Comparison of ENCODE assay signal across 15 mouse cellular contexts in genomic region chr16:90086111-90086510, GRCm38 (mm10). TPM values are rescaled to one million over a fixed set of nuclear protein-coding genes. Genes with fewer than 3 reads are reported as not detected.
DNase-seq lines count a peak whose midpoint lies in the region; TF ChIP-seq lines count a peak whose summit lies in the region.
"Had no signal": no experiment of that assay in that cellular context is flagged by ENCODE, and none has a peak within 500 bp of the region (broad histone marks: within the 10 kb centered on the region; RNA-seq: fewer than 3 reads in every experiment).

No protein-coding gene starts in this region.

- peak; percentile 50 to 64 for DNase-seq in cerebellum, postnatal 10 days
- no peak for DNase-seq in cerebellum, adult 9-10 months
- no peak for DNase-seq in testis, postnatal 10 days (ENCODE audit: low spot score)
- DNase-seq in left cerebral cortex, postnatal 36 days (ENCODE audit: low spot score in 2 of 2): peak; percentile 69 to 81
- DNase-seq in kidney, adult 18-20 months: no peak
- DNase-seq in urinary bladder, adult 2 months (ENCODE audit: low spot score): no peak
- DNase-seq in urinary bladder, adult 18-20 months (ENCODE audit: low spot score in 2 of 2): no peak
- DNase-seq: adrenal gland, postnatal 10 days; embryo, embryonic 11 days; liver, postnatal 0 days had no signal

- H3K27me3 ChIP-seq in testis, adult 2 months (ENCODE audit: control insufficient read depth, insufficient read depth, low read length): no peaks in the 10 kb centered on the region
- H3K27me3 ChIP-seq: heart, embryonic 15.5 days; hindbrain, embryonic 12.5 days; kidney, embryonic 15.5 days; limb, embryonic 12.5 days had no signal

- TF ChIP-seq CTCF in testis, adult 2 months (IDR thresholded peaks at IDR 0.05; ENCODE audit: control insufficient read depth, insufficient read depth, insufficient replicate concordance, low read depth, low read length): no peak

- no peaks in the 10 kb centered on the region for H3K4me1 ChIP-seq in testis, adult 2 months (ENCODE audit: control insufficient read depth, insufficient read depth, low read length)

- TF ChIP-seq POLR2A in testis, adult 2 months (IDR thresholded peaks at IDR 0.05; ENCODE audit: control insufficient read depth, low read depth, low read length): no peak

- H3K4me3 ChIP-seq in testis, adult 2 months (ENCODE audit: control insufficient read depth, low read depth, low read length): peak overlapping the region; percentile 74
- H3K4me3 ChIP-seq: heart, embryonic 15.5 days; hindbrain, embryonic 12.5 days; kidney, embryonic 15.5 days; limb, embryonic 12.5 days had no signal

- H3K27ac ChIP-seq in testis, adult 2 months (ENCODE audit: control insufficient read depth, insufficient read depth, low read depth, low read length): no peak overlapping the region
- H3K27ac ChIP-seq: heart, embryonic 15.5 days; hindbrain, embryonic 12.5 days; kidney, embryonic 15.5 days; limb, embryonic 12.5 days had no signal

- no peaks in the 10 kb centered on the region for H3K36me3 ChIP-seq in testis, adult 2 months (ENCODE audit: control insufficient read depth, insufficient read depth, low read length)
- H3K36me3 ChIP-seq: heart, embryonic 15.5 days; hindbrain, embryonic 12.5 days had no signal

- intact Hi-C loops in left cerebral cortex, postnatal 36 days (cut with DNase I): no loop called here

RNA-seq across cellular contexts. Expression of gene Tiam1, which starts 57.5 kb away (rescaled TPM):
- polyA plus RNA-seq in testis, adult 2 months (2012; rRNA removed): 6.6 and 9.6 TPM in 2 replicates
- total RNA-seq in left cerebral cortex, postnatal 36 days (2021): 100 to 1,000 TPM in 1 of 2 experiments, 10 to 100 TPM in 1; 96.9 to 124 TPM
- polyA plus RNA-seq in urinary bladder, adult 2 months (2012; rRNA removed): 9.0 and 19.4 TPM in 2 replicates

Comparison
In these comparisons a context has a peak if more than half of its experiments do, and no peak if none do; other contexts are left out.
1. DNase-seq: peak in cerebellum, postnatal 10 days (2 of 2) and left cerebral cortex, postnatal 36 days (2 of 2); none in cerebellum, adult 9-10 months (single experiment), testis, postnatal 10 days (single experiment), kidney, adult 18-20 months (single experiment), urinary bladder, adult 2 months (single experiment) and urinary bladder, adult 18-20 months (0 of 2).